Mouse (Mus musculus): ENCODE measurements around the gene Pm20d1. TPM values are rescaled to one million over a fixed set of nuclear protein-coding genes. Genes with fewer than 3 reads are reported as not detected.
"Not testable (repeated sequence)": the region's sequence is repeated elsewhere in the genome, so short reads cannot be mapped to it uniquely, and the experiment has no call there.

Gene Pm20d1
- polyA plus RNA-seq, 1 experiment from 2014 or later: 10.7 TPM

GRCm38 (mm10) chr1:131813731-131814130 lies 16.6 kb downstream of the Pm20d1 start:
- no peaks in the 10 kb centered on the region for H3K4me1 ChIP-seq (ENCODE audit: insufficient read depth)
- DNase-seq (no peak), ATAC-seq (no peak)
- no peaks in the 10 kb centered on the region for H3K27me3 ChIP-seq (ENCODE audit: insufficient read depth, low read length)
- 0 out of 2 replicates have a peak, but pooled peaks cover 6% of the 10 kb centered on the region for H3K36me3 ChIP-seq (replicated peaks; ENCODE audit: insufficient read depth, low read length)
- no peak overlapping the region for H3K4me2 ChIP-seq (ENCODE audit: low read depth, low read length)
- H3K4me3 ChIP-seq (ENCODE audit: low read depth, low read length): no peak overlapping the region
- H3K9me3 ChIP-seq (ENCODE audit: low read length): no peaks in the 10 kb centered on the region
- TF ChIP-seq EP300 (IDR thresholded peaks at IDR 0.05; ENCODE audit: low read depth): no peak
- no peak for TF ChIP-seq CTCF (IDR thresholded peaks at IDR 0.05; ENCODE audit: low read depth)
- H3K27ac ChIP-seq (ENCODE audit: low read depth): no peak overlapping the region
- 85% methylated on average over 4 of the region's 4 CpGs for WGBS (ENCODE audit: insufficient replicate concordance)
- no peak overlapping the region for H3K9ac ChIP-seq (replicated peaks)

GRCm38 (mm10) chr1:131814191-131814590 lies 17.0 kb downstream of the Pm20d1 start:
- ATAC-seq (no peak), DNase-seq (no peak)
- Histone ChIP-seq H3K4me1 (ENCODE audit: insufficient read depth) (no peaks in the 10 kb centered on the region), H3K9me3 (ENCODE audit: low read length) (no peaks in the 10 kb centered on the region; the same call in 1 of the 2 replicates), H3K27me3 (ENCODE audit: insufficient read depth, low read length) (no peaks in the 10 kb centered on the region), H3K4me3 (ENCODE audit: low read depth, low read length) (no peak overlapping the region), H3K27ac (ENCODE audit: low read depth) (no peak overlapping the region), H3K4me2 (ENCODE audit: low read depth, low read length) (no peak overlapping the region), H3K9ac (replicated peaks) (no peak overlapping the region), H3K36me3 (replicated peaks; ENCODE audit: insufficient read depth, low read length) (0 out of 2 replicates have a peak, but pooled peaks cover 6% of the 10 kb centered on the region)
- TF ChIP-seq CTCF (IDR thresholded peaks at IDR 0.05; ENCODE audit: low read depth) (peak; percentile 27; the same call in 1 of the 2 replicates), EP300 (IDR thresholded peaks at IDR 0.05; ENCODE audit: low read depth) (no peak)
- WGBS (ENCODE audit: insufficient replicate concordance): 70% methylated on average over 3 of the region's 3 CpGs

GRCm38 (mm10) chr1:131816886-131817285 lies 19.7 kb downstream of the Pm20d1 start:
- 72% methylated on average over 6 of the region's 6 CpGs for WGBS (ENCODE audit: insufficient replicate concordance)
- TF ChIP-seq CTCF (IDR thresholded peaks at IDR 0.05; ENCODE audit: low read depth) (no peak), EP300 (IDR thresholded peaks at IDR 0.05; ENCODE audit: low read depth) (no peak)
- ATAC-seq: no peak

GRCm38 (mm10) chr1:131820353-131820752 lies 23.2 kb downstream of the Pm20d1 start:
- H3K4me3 ChIP-seq (ENCODE audit: low read depth, low read length); H3K27me3 ChIP-seq (ENCODE audit: insufficient read depth, low read length); H3K9me3 ChIP-seq (ENCODE audit: low read length); H3K4me1 ChIP-seq (ENCODE audit: insufficient read depth); DNase-seq; H3K9ac ChIP-seq (replicated peaks); H3K27ac ChIP-seq (ENCODE audit: low read depth); H3K36me3 ChIP-seq (replicated peaks; ENCODE audit: insufficient read depth, low read length); H3K4me2 ChIP-seq (ENCODE audit: low read depth, low read length); ATAC-seq: not testable (repeated sequence)
- WGBS (ENCODE audit: insufficient replicate concordance): 79% methylated on average over 8 of the region's 9 CpGs

More at GRCm38 (mm10) chr1:131816886-131817285, 19.7 kb downstream of the Pm20d1 start:
- Histone ChIP-seq H3K4me2 (ENCODE audit: low read depth, low read length) (no peak overlapping the region), H3K9me3 (ENCODE audit: low read length) (no peaks in the 10 kb centered on the region; the same call in 1 of the 2 replicates), H3K4me1 (ENCODE audit: insufficient read depth) (no peaks in the 10 kb centered on the region), H3K4me3 (ENCODE audit: low read depth, low read length) (no peak overlapping the region), H3K27ac (ENCODE audit: low read depth) (no peak overlapping the region), H3K27me3 (ENCODE audit: insufficient read depth, low read length) (no peaks in the 10 kb centered on the region), H3K36me3 (replicated peaks; ENCODE audit: insufficient read depth, low read length) (0 out of 2 replicates have a peak, but pooled peaks cover 6% of the 10 kb centered on the region), H3K9ac (replicated peaks) (no peak overlapping the region)
- DNase-seq: no peak

- Histone ChIP-seq H3K4me3 (ENCODE audit: low read depth, low read length) (no peak overlapping the region), H3K27ac (ENCODE audit: low read depth) (no peak overlapping the region), H3K4me1 (ENCODE audit: insufficient read depth) (no peaks in the 10 kb centered on the region), H3K36me3 (replicated peaks; ENCODE audit: insufficient read depth, low read length) (0 out of 2 replicates have a peak, but pooled peaks cover 3% of the 10 kb centered on the region), H3K4me2 (ENCODE audit: low read depth, low read length) (no peak overlapping the region), H3K27me3 (ENCODE audit: insufficient read depth, low read length) (no peaks in the 10 kb centered on the region), H3K9ac (replicated peaks) (no peak overlapping the region), H3K9me3 (ENCODE audit: low read length) (no peaks in the 10 kb centered on the region; the same call in 1 of the 2 replicates)
- DNase-seq (no peak), ATAC-seq (no peak)
- 77% methylated on average over 10 of the region's 10 CpGs for WGBS (ENCODE audit: insufficient replicate concordance)
- TF ChIP-seq EP300 (IDR thresholded peaks at IDR 0.05; ENCODE audit: low read depth) (no peak), CTCF (IDR thresholded peaks at IDR 0.05; ENCODE audit: low read depth) (no peak)
Measured at GRCm38 (mm10) chr1:131820887-131821328, 23.7 kb downstream of the Pm20d1 start.

- Histone ChIP-seq H3K27ac (ENCODE audit: low read depth) (no peak overlapping the region), H3K4me1 (ENCODE audit: insufficient read depth) (peaks cover 7% of the 10 kb centered on the region), H3K4me3 (ENCODE audit: low read depth, low read length) (no peak overlapping the region), H3K27me3 (ENCODE audit: insufficient read depth, low read length) (no peaks in the 10 kb centered on the region), H3K9me3 (ENCODE audit: low read length) (no peaks in the 10 kb centered on the region; the same call in 1 of the 2 replicates), H3K4me2 (ENCODE audit: low read depth, low read length) (no peak overlapping the region), H3K36me3 (replicated peaks; ENCODE audit: insufficient read depth, low read length) (no peaks in the 10 kb centered on the region), H3K9ac (replicated peaks) (no peak overlapping the region)
- ATAC-seq (no peak), DNase-seq (no peak)
- TF ChIP-seq CTCF (IDR thresholded peaks at IDR 0.05; ENCODE audit: low read depth) (no peak), EP300 (IDR thresholded peaks at IDR 0.05; ENCODE audit: low read depth) (no peak)
- WGBS (ENCODE audit: insufficient replicate concordance): 68% methylated on average over 8 of the region's 8 CpGs
Measured at GRCm38 (mm10) chr1:131822292-131822691, 25.1 kb downstream of the Pm20d1 start.

Data from liver, postnatal 0 days (tissue).